Mouse (Mus musculus): ENCODE measurements around the gene Cisd2.

- TF ChIP-seq CTCF (IDR thresholded peaks at IDR 0.05; ENCODE audit: borderline replicate concordance, insufficient read depth, low read length) (no peak), POLR2A (IDR thresholded peaks at IDR 0.05; ENCODE audit: low read depth, low read length) (no peak)
Measured at GRCm38 (mm10) chr3:135423608-135424212, at the start of gene Cisd2.
